Mouse (Mus musculus) spleen, adult 18-20 months (tissue): ENCODE data around the gene Ppp6r3.

Experiments used
- DNase-seq, 2 experiments: peaks; one replicate each; pipeline ENCODE4 v3.0.0; 2022; ENCODE audit warnings: mixed read lengths in 2 of 2

Ppp6r3 gene

DNA sequence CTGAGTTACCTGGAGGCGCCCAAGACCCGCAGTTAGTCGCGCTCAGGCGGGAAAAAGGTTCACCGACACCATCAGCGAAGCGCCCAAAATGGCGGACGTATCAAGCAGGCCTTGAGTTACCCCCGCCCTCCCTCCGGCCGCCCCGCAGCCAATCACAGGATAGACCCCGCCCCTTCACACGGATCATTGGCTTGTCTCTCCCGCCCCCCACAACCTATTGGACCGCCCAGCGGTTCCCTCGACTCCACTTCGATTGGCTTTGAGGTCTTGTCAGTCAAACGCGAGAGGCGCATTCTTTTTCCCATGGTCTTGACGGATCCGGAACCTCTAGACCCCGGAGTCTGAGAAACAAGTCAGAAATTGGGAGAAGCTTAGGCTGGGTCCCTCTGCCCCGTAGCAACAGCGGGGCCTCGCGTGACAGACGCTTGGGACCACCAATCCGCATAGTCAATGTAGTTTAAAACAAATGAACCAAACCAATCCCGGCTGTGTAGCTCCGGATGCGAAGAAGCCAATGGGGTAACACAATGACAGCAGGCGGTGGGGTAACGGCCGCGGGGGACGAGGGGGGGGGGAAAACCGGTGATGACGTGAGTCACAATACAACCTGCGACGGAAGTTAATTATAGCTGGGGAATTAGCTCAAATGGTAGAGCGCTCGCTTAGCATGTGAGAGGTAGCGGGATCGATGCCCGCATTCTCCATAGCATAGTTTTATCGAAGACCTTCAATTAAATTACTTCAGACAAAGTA is at the start of gene Ppp6r3:
Gene Ppp6r3, minus strand, starts transcription at position 118 of the 753 bp plus-strand sequence.
- peak; percentile 95 to 96 for DNase-seq

DNA sequence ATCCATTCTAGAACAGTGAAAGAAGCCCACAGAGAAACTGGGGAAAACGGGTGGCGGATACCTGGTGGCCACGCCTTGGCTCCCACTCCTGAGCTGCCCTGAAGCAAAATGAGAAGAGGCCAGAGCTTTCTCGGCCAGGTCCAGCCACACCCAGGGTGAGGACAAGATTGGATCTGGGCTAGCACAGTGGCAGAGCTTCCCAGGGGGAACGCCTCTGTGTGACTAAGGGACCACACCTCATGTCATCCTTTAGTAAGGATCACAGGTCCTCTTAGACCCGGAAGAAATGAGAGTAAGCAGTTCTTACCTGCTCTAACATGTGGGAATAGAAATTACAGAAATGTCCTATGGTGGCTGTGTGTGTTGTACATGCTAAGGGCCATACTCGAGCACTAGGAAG is 49.6 kb upstream of the Ppp6r3 start:
- no peak for DNase-seq

DNA sequence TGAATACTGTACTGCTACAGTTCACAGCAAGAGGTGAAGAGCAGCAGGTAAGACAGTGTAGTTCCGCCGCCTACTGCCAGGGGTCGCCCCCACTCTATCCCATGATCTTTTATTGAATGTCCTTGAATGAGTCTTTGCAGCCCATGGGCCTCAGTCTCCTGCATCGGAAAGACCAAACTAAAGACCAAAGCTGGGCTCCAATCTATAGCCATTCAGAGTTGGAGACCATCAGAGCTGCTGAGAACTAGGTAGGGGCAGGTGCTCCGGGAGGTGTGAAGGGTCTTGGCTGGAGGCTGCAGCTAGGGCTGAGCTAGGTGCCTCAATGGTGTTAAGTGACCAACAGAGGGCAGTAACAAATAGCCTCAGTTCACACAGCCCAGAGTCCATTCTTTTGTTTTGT is 48.3 kb upstream of the Ppp6r3 start:
- DNase-seq, result peak in 1 of 2 experiments; percentile 46

DNA sequence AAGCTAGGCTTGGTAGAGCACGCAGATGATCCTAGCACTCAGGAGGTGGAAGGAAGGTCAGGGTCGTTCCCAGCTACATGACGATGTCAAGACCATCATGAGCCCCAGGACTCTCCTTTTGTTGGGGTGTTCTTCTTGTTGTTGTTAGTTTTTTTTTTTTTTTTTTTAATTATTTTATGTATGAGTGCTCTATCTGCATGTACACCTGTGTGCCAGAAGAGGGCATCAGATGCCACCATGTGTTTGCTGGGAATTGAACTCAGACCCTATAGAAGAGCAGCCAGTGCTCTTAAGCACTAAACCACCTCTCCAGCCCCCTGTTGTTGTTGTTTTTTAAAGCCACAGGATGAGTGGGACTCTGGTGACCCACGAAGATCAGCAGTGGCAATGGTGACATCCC is 47.7 kb upstream of the Ppp6r3 start:
- no peak for DNase-seq

DNA sequence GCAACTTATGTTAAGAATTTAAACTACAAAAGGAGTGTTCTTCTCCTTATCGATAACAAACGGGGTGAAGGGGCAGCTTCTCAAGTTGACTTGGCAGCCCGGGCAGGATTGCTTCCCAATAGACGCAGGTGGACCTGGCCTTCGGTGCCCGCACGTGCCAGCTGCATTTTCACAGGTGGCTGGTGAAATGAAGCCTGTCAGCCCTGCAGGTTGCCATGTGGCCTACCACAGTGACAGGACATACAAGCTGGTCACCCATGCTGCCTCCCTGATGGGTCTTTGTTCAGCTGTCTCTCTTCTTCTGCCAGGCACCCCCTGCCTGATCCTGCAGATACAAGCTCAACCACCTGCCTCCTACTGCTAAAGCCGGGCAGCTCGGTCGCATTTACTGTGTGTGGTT is 45.3 kb upstream of the Ppp6r3 start:
- DNase-seq, result no peak

DNA sequence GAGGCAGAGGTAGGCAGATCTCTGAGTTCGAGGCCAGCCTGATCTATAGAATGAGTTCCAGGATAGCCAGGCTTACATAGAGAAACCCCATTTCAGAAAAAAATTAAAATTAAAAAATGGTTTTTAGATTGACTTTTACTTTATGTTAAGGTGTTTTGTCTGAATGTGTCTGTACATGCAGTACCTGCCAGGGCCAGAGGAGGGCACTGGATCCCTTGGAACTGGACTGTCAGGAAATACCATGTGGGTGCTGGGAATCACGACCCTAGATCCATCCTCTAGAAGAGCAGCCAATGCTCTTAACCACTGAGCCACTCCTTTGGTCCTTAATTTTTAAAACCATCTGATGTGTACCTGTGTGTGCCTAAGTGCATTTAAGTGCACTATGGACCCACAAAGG is 43.8 kb upstream of the Ppp6r3 start:
- DNase-seq, result no peak

DNA sequence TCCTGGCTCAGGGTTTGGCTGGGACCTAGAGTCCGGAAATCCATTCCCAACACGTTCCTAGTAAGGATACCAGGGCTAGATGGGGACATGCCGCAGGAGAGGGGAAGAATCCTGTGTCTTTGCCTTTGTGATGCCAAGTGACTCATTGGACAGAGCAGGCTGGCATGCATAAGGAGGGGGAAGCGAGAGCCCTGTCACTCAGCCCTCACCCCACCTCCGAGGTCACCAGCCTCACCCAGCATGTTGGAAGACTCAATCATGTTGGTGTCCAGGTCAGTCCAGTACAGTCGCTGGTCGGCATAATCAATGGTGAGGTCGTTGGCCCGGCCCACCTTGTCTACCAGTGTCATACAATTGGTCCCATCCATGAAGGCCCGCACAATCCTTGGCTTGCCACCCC is 38.4 kb upstream of the Ppp6r3 start:
- no peak for DNase-seq

DNA sequence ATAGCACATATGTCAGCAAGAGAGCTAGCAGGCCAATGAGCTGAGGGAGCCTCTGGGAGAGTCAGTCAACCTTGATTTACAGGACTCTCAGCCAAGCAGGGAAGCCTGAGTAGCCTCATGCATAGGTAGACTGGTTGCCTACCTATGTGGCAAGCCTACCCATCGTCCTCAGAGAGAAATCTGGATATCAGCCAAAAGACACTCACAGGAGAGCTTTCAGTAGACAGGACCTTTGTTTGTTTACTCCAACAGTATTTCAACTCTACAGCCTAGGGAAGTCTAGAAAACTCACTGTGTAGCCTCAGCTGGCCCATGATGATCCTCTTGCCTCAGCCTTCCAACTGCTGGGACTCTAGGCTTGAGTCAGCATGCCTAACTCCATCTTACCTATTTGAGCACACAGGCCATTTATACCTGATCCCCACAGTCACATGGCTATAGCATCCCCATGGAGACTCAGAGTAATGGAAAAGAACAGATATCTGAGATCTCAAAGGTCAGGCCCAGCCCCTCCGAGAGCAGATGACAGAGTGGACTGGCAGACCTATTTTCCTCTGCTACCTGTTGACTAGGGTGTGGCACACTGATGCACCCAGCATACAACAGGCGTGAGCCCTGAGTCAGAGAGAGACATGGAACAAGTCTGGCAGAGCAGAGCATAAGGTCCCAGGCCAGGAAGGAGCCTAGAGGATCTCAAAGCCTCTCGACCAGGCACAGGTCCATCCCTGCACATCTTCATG is 37.2 kb upstream of the Ppp6r3 start:
- no peak for DNase-seq

DNA sequence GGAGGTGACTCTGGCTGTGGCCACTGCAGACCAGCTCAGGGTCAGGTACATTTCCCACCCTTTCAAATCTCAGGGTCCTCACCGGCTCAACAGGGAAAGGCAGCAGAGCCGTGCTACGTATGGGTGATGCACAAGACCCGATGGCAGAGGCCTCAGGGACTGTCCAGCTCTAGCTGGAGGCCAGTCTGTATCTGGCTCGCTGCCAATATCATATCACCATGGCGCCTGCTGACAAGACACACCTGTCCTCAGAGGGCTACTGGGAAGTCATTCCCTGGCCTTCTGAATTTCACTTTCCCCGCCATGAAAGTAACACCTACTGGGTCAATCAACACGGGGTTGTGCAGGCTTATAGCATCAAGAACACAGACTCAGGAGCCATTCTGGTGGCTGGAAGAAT is 36.2 kb upstream of the Ppp6r3 start:
- DNase-seq, result no peak

DNA sequence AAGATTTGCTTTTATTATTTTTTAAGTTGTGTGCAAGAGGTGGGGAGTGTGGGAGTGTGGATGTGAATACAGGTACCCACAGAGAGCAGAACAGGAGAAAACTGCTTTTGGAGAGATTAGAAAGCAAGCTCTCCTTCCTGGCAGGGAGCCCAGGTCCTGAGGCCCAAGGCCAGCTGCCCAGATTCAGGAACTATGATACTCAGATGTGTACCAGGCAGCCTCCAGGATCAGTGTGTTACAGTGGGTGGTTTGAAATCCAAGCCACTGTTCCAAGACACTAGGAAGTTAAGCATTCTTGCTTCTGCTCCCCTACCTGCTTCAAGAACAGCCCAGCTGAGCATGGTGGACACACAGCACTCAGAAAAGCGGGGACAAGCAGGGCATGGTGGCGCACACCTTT is 35.3 kb upstream of the Ppp6r3 start:
- no peak for DNase-seq

DNA sequence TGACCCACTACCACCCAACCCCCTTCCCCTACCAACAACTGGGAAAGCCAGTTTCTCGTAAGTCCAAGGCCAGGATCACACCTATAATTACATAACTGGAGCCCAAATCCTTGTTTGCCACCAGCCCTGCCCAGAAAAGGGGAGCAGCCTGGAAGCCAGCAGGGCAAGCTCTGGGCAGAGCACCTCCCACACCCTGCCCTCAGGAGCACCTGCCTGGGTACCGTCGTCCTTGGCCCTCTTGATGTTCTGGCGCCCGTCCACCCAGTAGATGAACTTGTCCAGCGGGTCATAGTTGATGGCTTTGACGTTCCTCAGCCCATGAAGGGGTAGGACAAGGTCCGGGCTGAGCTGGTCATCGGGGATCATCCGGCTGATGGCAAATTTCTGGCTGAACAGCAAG is 34.3 kb upstream of the Ppp6r3 start:
- no peak for DNase-seq

DNA sequence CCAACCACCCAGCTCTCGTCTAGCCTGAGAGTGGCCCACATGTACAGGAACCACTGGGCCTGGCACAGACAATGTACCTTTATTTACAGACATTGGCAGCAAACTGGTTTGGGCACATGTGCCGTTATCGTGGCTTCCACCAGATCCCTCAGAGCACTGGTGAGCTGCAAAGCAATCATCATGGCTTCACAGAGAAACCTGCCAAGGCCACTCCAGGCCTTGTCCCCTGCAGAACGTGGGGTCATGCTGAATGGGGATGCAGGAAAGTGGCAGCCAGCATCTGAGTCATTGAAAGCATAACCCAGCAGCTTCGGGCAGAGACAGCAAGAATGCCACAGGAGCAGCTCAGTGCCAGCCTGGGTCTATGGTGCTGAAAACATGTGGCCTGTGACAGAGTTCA is 18.8 kb upstream of the Ppp6r3 start:
- no peak for DNase-seq

DNA sequence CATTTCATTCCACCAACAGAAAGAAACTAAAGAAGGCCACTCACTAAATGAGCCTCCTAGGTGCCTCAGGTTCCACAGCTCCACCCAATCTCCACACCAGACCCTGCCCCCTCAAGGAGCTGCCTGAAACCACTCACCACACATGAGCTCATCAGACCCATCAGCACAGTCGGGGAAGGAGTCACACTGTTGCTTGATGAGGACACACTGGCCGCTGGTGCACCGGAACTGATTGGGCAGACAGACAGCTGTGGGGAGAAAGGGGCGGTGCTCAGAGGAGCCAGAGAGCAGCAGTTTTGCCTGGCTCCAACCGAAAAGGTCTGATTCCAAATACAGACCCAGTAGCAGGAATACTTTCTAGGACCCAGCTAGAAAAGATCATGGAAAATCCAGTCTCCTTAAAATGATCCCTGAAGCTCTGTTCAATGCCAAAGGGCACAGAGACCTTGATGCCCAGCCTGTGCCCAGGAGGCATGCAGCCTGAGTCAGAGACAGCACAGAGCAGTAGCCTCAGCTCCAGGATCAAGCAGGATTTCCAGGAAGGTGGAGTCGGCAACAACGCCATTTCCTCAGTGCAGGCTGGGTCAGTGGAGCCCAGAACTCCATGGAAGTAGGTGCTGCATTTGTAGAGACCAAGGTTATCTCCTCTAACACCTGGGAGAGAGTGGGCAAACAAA is 18.0 kb upstream of the Ppp6r3 start:
- DNase-seq, result no peak

DNA sequence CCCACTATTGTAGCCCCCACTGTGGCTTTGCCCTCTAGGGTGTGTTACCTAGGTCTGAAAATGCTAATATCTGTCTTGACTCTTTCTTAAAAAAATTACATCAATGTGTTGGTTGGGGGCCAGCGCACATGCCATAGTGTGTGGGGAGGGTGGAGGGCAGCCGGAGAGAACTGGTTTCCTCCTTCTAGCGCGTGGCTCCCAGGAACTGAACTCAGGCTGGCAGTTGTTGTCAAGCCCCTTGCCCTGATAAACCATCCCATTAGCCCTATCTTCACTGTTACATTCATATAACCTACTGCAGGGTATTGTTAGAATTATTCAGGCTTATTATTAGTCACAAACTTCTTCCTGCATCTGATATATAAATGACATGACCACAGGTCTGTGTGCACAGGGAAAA is 14.4 kb upstream of the Ppp6r3 start:
- no peak for DNase-seq

DNA sequence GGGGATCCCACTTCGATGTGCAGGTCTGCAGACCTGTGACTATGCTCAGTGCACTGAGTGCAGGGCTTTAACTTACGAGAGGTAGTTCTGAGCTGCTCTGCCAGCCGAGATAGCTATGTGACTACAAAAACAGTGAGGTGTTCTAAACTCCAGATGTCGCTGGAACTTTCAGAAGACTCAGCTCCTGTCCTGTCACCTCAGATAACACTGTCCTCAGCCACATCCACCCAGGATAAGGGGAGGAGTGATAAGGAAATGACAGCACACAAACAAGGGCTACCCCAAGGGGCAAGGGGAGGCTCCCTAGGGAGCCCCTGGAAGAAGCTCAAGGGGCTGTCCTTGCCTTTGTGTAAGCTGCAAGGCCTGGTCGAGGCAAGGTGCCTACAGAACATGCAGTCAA is 14.0 kb upstream of the Ppp6r3 start:
- DNase-seq, result no peak

DNA sequence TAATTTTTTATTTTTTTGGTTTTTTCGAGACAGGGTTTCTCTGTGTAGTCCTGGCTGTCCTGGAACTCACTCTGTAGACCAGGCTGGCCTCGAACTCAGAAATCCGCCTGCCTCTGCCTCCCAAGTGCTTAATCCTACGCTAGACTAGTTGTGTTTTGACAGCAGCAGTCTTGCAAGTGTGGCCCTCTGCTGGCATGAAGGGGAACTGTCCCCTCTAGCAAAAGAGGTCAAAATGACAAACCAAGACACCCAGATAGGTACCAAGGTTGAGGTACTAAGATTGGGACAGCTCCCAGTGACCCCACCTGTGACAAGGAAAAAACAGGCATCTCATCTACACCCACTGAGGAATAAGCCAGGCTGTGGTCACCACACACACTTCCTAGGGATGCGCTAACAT is 12.2 kb upstream of the Ppp6r3 start:
- DNase-seq, result peak in 1 of 2 experiments; percentile 45

DNA sequence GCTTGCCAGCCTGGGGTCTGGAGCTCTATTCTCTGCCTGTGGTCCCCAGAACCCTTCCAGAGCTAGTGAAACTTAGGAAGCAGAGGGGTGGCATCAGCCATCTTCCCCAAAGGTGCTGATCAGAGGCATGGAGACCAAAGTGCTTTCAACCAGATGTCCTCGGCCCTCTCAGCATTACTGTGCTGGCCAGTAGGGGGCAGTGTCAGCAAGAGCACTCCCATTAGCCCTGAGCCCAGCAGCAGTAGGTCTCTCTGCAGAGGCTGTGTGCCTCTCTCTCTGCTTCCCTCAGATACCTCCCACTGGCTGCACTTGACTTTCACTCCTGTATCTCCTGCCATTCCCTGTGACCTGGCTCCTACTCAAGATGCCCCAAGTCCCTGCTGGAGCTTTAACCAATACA is 11.0 kb upstream of the Ppp6r3 start:
- peak in 1 of 2 experiments; percentile 45 for DNase-seq

DNA sequence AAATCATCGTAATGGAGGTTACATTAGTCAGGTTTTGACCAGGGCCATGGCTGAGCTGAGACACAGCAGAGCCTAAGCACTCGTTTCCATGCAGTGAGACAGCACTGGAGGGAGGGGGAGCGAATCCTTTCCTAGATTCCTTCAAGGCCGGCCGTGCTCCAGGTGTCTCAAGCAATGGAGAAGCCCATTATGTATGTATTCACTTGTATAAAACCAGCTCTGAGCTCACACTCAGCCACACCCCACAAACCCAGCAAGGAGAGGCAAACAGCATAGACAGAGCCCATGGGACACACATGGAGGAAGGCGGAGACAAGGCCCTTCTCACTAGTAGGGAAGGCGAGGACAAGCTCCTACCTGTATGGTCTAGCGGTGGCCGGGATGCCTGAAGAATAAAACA is 10.5 kb upstream of the Ppp6r3 start:
- DNase-seq, result no peak

DNA sequence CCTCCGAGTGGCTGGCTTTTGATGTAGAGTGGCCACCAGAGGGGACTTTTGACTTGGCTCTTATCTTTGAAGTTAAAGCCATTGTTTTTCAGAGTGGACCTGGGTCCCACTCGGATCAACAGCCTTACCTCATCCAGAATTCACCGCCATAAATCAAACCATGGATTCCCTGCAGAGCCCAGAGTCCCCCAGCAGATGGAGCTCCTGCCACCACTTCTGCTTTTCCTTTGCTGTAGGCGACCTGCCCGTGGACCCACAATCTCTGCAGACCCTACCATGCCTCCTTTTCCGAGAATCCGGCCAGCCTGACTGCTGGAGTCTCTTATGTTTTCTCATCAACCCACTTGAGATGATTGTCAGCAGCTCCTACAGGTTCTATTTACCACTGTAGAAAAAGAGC is 5.8 kb upstream of the Ppp6r3 start:
- peak; percentile 31 to 62 for DNase-seq

DNA sequence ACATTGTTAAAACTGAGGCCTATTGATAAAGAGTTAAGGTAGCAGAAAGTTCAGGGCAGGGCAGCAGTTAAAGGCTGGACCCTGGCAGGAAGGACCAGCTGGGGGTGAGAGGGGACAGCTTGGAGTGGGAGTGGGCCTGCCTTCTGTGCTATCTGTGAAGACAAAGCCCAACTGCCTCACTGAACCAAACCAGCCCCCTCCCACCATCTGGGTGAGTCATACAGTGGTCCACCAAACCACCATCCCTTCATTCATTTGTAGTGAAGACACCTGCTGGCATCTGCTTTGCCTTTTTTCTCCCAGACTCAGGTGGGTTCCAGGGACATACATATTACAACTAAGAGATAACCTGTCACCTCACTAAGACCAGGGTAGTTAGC is 2.4 kb upstream of the Ppp6r3 start:
- no peak for DNase-seq

DNA sequence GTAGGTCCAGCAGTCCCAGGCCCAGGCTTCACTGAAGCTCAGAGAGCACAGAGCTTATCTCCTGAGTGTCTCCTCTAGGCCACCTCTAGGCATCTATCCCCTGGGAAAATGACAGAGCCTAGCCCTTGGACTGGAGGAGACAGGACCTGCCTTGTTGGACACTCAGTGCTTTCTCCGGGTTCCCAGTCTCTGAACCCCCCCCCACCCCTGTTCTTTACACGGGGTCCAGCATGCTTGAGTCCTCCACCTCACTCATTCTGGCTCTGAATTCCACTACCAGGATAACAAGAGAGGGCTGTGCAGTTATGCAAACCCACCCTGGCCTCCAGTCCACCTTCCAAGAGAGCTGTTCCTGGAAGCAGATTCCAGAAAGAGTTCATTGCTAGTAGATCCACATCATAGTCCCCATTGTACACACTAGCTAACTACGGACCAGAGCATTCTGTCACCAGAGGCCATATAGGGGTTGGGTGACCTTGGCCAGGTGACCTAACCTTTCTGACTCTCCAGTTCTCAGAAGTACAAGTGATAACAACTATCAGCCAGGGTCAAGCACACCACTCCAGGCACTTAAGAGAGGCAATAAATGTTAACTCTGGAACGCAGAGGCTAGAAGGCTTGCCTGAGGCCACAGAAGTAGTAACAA is 1.8 kb upstream of the Ppp6r3 start:
- no peak for DNase-seq

DNA sequence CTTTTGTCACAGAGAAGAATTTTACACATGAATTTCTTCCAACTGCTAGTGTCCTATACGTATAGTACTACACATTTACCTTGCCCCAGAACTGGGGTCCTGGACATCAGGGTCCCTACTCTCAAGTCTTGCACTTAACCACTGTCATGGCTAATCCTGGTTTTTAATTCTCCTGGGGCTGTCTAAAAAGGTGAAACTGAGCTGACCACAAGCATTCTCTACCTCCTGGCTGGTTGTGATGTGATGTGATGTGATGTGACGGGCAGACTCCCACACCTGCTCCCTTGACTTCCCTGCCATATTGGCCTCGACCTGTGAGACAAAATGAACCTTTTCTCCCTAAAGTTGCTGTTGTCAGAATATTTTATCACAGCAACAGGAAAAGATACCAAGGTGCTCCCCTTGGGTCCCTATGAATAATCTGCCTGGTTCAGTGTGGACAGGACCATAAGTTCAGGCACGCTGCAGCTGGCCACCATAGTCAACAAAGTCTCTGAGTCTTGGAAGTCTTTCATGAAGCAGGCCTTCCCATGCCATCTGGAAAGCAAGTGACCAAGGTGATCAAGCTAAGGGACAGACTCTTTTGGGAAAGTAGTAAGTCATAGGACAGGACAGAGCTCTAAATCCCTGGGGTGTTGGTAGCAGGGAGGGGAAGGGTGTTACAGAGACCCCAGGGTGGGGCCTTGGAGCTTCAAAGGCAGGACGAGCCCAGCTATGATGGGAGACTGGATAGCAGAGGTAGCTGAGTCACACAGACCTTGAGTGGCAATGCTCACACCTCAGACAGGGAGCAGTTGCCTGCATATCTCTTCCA is 1.1 kb upstream of the Ppp6r3 start:
- DNase-seq, result no peak

DNA sequence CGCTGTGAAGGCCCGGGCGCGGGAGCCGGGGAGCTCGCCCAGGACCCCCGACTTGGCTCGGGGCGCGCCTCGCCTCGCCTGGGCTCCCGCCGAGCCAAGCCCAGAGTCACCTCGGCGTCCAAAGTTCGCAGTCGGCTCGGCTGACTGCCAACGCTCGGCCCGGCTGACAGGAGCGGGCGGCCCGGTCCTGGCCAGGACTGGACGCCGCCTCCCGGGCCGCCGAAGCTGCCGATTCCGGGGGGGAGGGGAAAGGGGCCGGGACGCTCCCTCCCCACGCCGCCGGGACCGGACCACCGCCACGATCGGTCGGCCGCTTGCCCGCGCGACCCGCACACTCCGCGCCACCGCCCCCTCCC is 295 bp downstream of the Ppp6r3 start:
- DNase-seq, result no peak
